Mouse (Mus musculus): ENCODE measurements around the gene Gm9774. TPM values are rescaled to one million over a fixed set of nuclear protein-coding genes. Genes with fewer than 3 reads are reported as not detected.

Gene Gm9774
- polyA plus RNA-seq (2012; rRNA removed): 7.5 and 8.2 TPM in 2 replicates

- no peak for DNase-seq (ENCODE audit: low read depth, low spot score)
- WGBS: 92% methylated on average over 6 of the region's 6 CpGs
Observed at GRCm38 (mm10) chr3:92429323-92429722, at the start of gene Gm9774. Gene Gm9774 (minus strand): TSS chr3:92429423.

- WGBS: 73% methylated on average over 2 of the region's 2 CpGs
- no peak for DNase-seq (ENCODE audit: low read depth, low spot score)
Observed at GRCm38 (mm10) chr3:92470111-92470510, 40.9 kb upstream of the Gm9774 start.

GRCm38 (mm10) chr3:92467424-92467823 lies 38.2 kb upstream of the Gm9774 start:
- DNase-seq (ENCODE audit: low read depth, low spot score): no peak

GRCm38 (mm10) chr3:92466576-92466975 lies 37.4 kb upstream of the Gm9774 start:
- 68% methylated on average over 1 of the region's 1 CpGs for WGBS
- DNase-seq (ENCODE audit: low read depth, low spot score): no peak

- DNase-seq (ENCODE audit: low read depth, low spot score): no peak
- WGBS: 51% methylated on average over 2 of the region's 2 CpGs
Observed at GRCm38 (mm10) chr3:92458620-92459019, 29.4 kb upstream of the Gm9774 start, which contains the start of gene Sprr3. Gene Sprr3 (minus strand): TSS chr3:92458720.

GRCm38 (mm10) chr3:92455151-92455550 lies 25.9 kb upstream of the Gm9774 start:
- no peak for DNase-seq (ENCODE audit: low read depth, low spot score)
- 81% methylated on average over 5 of the region's 5 CpGs for WGBS

- DNase-seq (ENCODE audit: low read depth, low spot score): no peak
- WGBS: 69% methylated on average over 3 of the region's 3 CpGs
Observed at GRCm38 (mm10) chr3:92440177-92440576, 11.0 kb upstream of the Gm9774 start.

GRCm38 (mm10) chr3:92438689-92439088 lies 9.5 kb upstream of the Gm9774 start, which contains the start of gene Sprr1b:
Gene Sprr1b (minus strand): TSS chr3:92438789.
- no peak for DNase-seq (ENCODE audit: low read depth, low spot score)

GRCm38 (mm10) chr3:92432282-92432681 lies 3.1 kb upstream of the Gm9774 start, which contains the start of gene Sprr2k:
Gene Sprr2k (plus strand): TSS chr3:92432582.
- WGBS: 86% methylated on average over 2 of the region's 2 CpGs
- DNase-seq (ENCODE audit: low read depth, low spot score): no peak

More at GRCm38 (mm10) chr3:92438689-92439088, 9.5 kb upstream of the Gm9774 start, which contains the start of gene Sprr1b:
- WGBS: 90% methylated on average over 3 of the region's 3 CpGs

- DNase-seq (ENCODE audit: low read depth, low spot score): no peak
- 78% methylated on average over 2 of the region's 2 CpGs for WGBS
Observed at GRCm38 (mm10) chr3:92417782-92418181, 11.4 kb downstream of the Gm9774 start, which contains the start of gene Sprr2j-ps. Gene Sprr2j-ps (plus strand): TSS chr3:92418082.

- no peak for DNase-seq (ENCODE audit: low read depth, low spot score)
- 94% methylated on average over 2 of the region's 2 CpGs for WGBS
Observed at GRCm38 (mm10) chr3:92407691-92408090, 21.5 kb downstream of the Gm9774 start, which contains the start of gene Sprr2i. Gene Sprr2i (plus strand): TSS chr3:92407991.

GRCm38 (mm10) chr3:92394301-92394700 lies 34.9 kb downstream of the Gm9774 start:
- DNase-seq (ENCODE audit: low read depth, low spot score): no peak
- 24% methylated on average over 1 of the region's 1 CpGs for whole genome bisulfite sequencing

GRCm38 (mm10) chr3:92385385-92385784 lies 43.8 kb downstream of the Gm9774 start, which contains the start of gene Sprr2h:
Gene Sprr2h (plus strand): TSS chr3:92385685.
- no peak for DNase-seq (ENCODE audit: low read depth, low spot score)
- 66% methylated on average over 1 of the region's 1 CpGs for WGBS

Other genes starting within 250 kb of the Gm9774 start
- gene Sprr2a1, start 213.6 kb downstream of the Gm9774 start, polyA plus RNA-seq (2012; rRNA removed): 53.2 and 93.1 TPM in 2 replicates
- 24,207 and 25,946 TPM in 2 replicates for gene Sprr2a2, start 213.5 kb downstream of the Gm9774 start, polyA plus RNA-seq (2012; rRNA removed)
- 210 and 226 TPM in 2 replicates for gene Sprr2a3, start 144.0 kb downstream of the Gm9774 start, polyA plus RNA-seq (2012; rRNA removed)
- gene Sprr2b, start 112.8 kb downstream of the Gm9774 start, polyA plus RNA-seq (2012; rRNA removed): not detected in 2 replicates
- not detected in 2 replicates for gene Sprr2d, start 90.3 kb downstream of the Gm9774 start, polyA plus RNA-seq (2012; rRNA removed)
- not detected in 2 replicates for gene Sprr2e, start 77.3 kb downstream of the Gm9774 start, polyA plus RNA-seq (2012; rRNA removed)
- not detected in 2 replicates for gene Sprr2f, start 64.2 kb downstream of the Gm9774 start, polyA plus RNA-seq (2012; rRNA removed)
- gene Sprr2h, start 43.7 kb downstream of the Gm9774 start, polyA plus RNA-seq (2012; rRNA removed): 0.16 TPM in 1 of 2 replicates, not detected in the other
- not detected in 2 replicates for gene Sprr2i, start 21.4 kb downstream of the Gm9774 start, polyA plus RNA-seq (2012; rRNA removed)
- not detected in 2 replicates for gene Sprr2j-ps, start 11.3 kb downstream of the Gm9774 start, polyA plus RNA-seq (2012; rRNA removed)
- gene Sprr2k, start 3.2 kb upstream of the Gm9774 start, polyA plus RNA-seq (2012; rRNA removed): not detected in 2 replicates
- gene Sprr1b, start 9.4 kb upstream of the Gm9774 start, polyA plus RNA-seq (2012; rRNA removed): not detected in 2 replicates
- gene Sprr3, start 29.3 kb upstream of the Gm9774 start, polyA plus RNA-seq (2012; rRNA removed): 0.37 TPM in 1 of 2 replicates, not detected in the other
- 8.5 and 16.7 TPM in 2 replicates for gene Sprr1a, start 56.5 kb upstream of the Gm9774 start, polyA plus RNA-seq (2012; rRNA removed)
- not detected in 2 replicates for gene Sprr4, start 71.1 kb upstream of the Gm9774 start, polyA plus RNA-seq (2012; rRNA removed)
- not detected in 2 replicates for gene 2310046K23Rik, start 105.1 kb upstream of the Gm9774 start, polyA plus RNA-seq (2012; rRNA removed)
- not detected in 2 replicates for gene Ivl, start 144.3 kb upstream of the Gm9774 start, polyA plus RNA-seq (2012; rRNA removed)
- gene Smcp, start 159.6 kb upstream of the Gm9774 start, polyA plus RNA-seq (2012; rRNA removed): 0.69 TPM in 1 of 2 replicates, not detected in the other
- not detected in 2 replicates for gene 2210017I01Rik, start 178.1 kb upstream of the Gm9774 start, polyA plus RNA-seq (2012; rRNA removed)
- gene Lce6a, start 192.2 kb upstream of the Gm9774 start, polyA plus RNA-seq (2012; rRNA removed): not detected in 2 replicates
- not detected in 2 replicates for gene Lce1a1, start 218.9 kb upstream of the Gm9774 start, polyA plus RNA-seq (2012; rRNA removed)
- 0.15 TPM in 1 of 2 replicates, not detected in the other for gene Lce1b, start 227.5 kb upstream of the Gm9774 start, polyA plus RNA-seq (2012; rRNA removed)
- not detected in 2 replicates for gene Lce1a2, start 240.9 kb upstream of the Gm9774 start, polyA plus RNA-seq (2012; rRNA removed)
- gene Lce1c, start 249.8 kb upstream of the Gm9774 start, polyA plus RNA-seq (2012; rRNA removed): not detected in 2 replicates

Measured in large intestine, adult 2 months (tissue).